12 mouse cellular contexts compared by ENCODE assay signal in genomic region chr17:31793964-31794363, GRCm38 (mm10).
A peak's percentile ranks its signal among the peaks of the same experiment; 100 is the strongest.
DNase-seq lines count a peak whose midpoint lies in the region; ATAC-seq and TF ChIP-seq lines count a peak whose summit lies in the region.
"Had no signal": no experiment of that assay in that cellular context is flagged by ENCODE, and none has a peak within 500 bp of the region (broad histone marks: within the 10 kb centered on the region; RNA-seq: fewer than 3 reads in every experiment).

No protein-coding gene starts in this region.

- no peaks in the 10 kb centered on the region for H3K27me3 ChIP-seq in kidney, embryonic 14.5 days (ENCODE audit: control insufficient read depth, insufficient read depth, low read length)
- H3K27me3 ChIP-seq in kidney, postnatal 0 days (ENCODE audit: insufficient read depth, low read length): no peaks in the 10 kb centered on the region
- no peaks in the 10 kb centered on the region for H3K27me3 ChIP-seq in forebrain, embryonic 13.5 days
- H3K27me3 ChIP-seq: embryonic facial prominence, embryonic 15.5 days had no signal

- H3K9me3 ChIP-seq in kidney, embryonic 14.5 days (ENCODE audit: control insufficient read depth, low read length): no peaks in the 10 kb centered on the region
- no peaks in the 10 kb centered on the region for H3K9me3 ChIP-seq in kidney, postnatal 0 days (replicated peaks; ENCODE audit: low read length)
- no peaks in the 10 kb centered on the region for H3K9me3 ChIP-seq in forebrain, embryonic 13.5 days (replicated peaks)
- H3K9me3 ChIP-seq: embryonic facial prominence, embryonic 15.5 days; forebrain, embryonic 12.5 days had no signal

- no peaks in the 10 kb centered on the region for H3K36me3 ChIP-seq in kidney, embryonic 14.5 days (ENCODE audit: control insufficient read depth, insufficient read depth, low read length)
- H3K36me3 ChIP-seq in kidney, postnatal 0 days (ENCODE audit: insufficient read depth, low read length): no peaks in the 10 kb centered on the region
- no peaks in the 10 kb centered on the region for H3K36me3 ChIP-seq in forebrain, embryonic 13.5 days (ENCODE audit: poor library complexity, severe bottlenecking)
- H3K36me3 ChIP-seq: embryonic facial prominence, embryonic 15.5 days; forebrain, embryonic 12.5 days had no signal

- no peak overlapping the region for H3K4me2 ChIP-seq in kidney, embryonic 14.5 days (replicated peaks; ENCODE audit: low read depth, low read length)
- no peak overlapping the region for H3K4me2 ChIP-seq in kidney, postnatal 0 days (ENCODE audit: low read length)
- no peak overlapping the region for H3K4me2 ChIP-seq in forebrain, embryonic 13.5 days
- H3K4me2 ChIP-seq: embryonic facial prominence, embryonic 15.5 days; forebrain, embryonic 12.5 days had no signal

- no peak overlapping the region for H3K27ac ChIP-seq in kidney, embryonic 14.5 days (ENCODE audit: low read depth, low read length)
- peak overlapping the region; percentile 37; the same call in 1 of the 2 replicates for H3K27ac ChIP-seq in kidney, postnatal 0 days
- H3K27ac ChIP-seq in left cerebral cortex, adult 2 months: no peak overlapping the region
- H3K27ac ChIP-seq in forebrain, embryonic 13.5 days: no peak overlapping the region
- H3K27ac ChIP-seq: embryonic facial prominence, embryonic 15.5 days; forebrain, embryonic 12.5 days; hindbrain, postnatal 0 days; liver, embryonic 14.5 days had no signal

- no peak overlapping the region for H3K9ac ChIP-seq in kidney, embryonic 14.5 days (ENCODE audit: low read depth, low read length)
- no peak overlapping the region for H3K9ac ChIP-seq in kidney, postnatal 0 days (ENCODE audit: low read depth, low read length)
- H3K9ac ChIP-seq in forebrain, embryonic 13.5 days: no peak overlapping the region
- H3K9ac ChIP-seq: embryonic facial prominence, embryonic 15.5 days; forebrain, embryonic 12.5 days; liver, embryonic 14.5 days had no signal

- 78% methylated on average over 4 of the region's 4 CpGs for WGBS in kidney, embryonic 14.5 days
- WGBS in kidney, postnatal 0 days: 59% methylated on average over 4 of the region's 4 CpGs
- WGBS in forebrain, embryonic 13.5 days: 71% methylated on average over 4 of the region's 4 CpGs

- no peak for ATAC-seq in kidney, embryonic 14.5 days (ENCODE audit: low FRiP score, low TSS enrichment)
- no peak for ATAC-seq in kidney, postnatal 0 days (replicated peaks; ENCODE audit: low FRiP score, low read depth)
- no peak for ATAC-seq in forebrain, embryonic 13.5 days
- ATAC-seq: hindbrain, postnatal 0 days had no signal

- no peak for TF ChIP-seq CTCF in kidney, postnatal 0 days (IDR thresholded peaks at IDR 0.05; ENCODE audit: low read depth)
- TF ChIP-seq CTCF in left cerebral cortex, adult 2 months (IDR thresholded peaks at IDR 0.05): no peak

- intact Hi-C loops in left cerebral cortex, adult 2 months (cut with DNase I): no loop called here

- H3K4me3 ChIP-seq in kidney, embryonic 14.5 days (ENCODE audit: low read length): no peak overlapping the region
- H3K4me3 ChIP-seq in kidney, postnatal 0 days (replicated peaks; ENCODE audit: low read depth, low read length): no peak overlapping the region
- H3K4me3 ChIP-seq in left cerebral cortex, adult 2 months: no peak overlapping the region
- no peak overlapping the region for H3K4me3 ChIP-seq in forebrain, embryonic 13.5 days
- H3K4me3 ChIP-seq: embryonic facial prominence, embryonic 15.5 days; forebrain, embryonic 12.5 days had no signal

- peak; percentile 34 for DNase-seq in kidney, adult 18-20 months
- peak; percentile 2 for DNase-seq in ES-CJ7 (ENCODE audit: low read depth, low spot score)
- no peak for DNase-seq in kidney, postnatal 0 days (ENCODE audit: low spot score)
- DNase-seq in lung, postnatal 10 days: peak; percentile 20
- DNase-seq in left cerebral cortex, adult 2 months (ENCODE audit: extremely low spot score in 1 of 2, low spot score in 2 of 2): no peak
- DNase-seq: adrenal gland, adult 8-10 months had no signal

- peaks cover 25% of the 10 kb centered on the region for H3K4me1 ChIP-seq in kidney, embryonic 14.5 days (ENCODE audit: control insufficient read depth, insufficient read depth, low read length)
- peaks cover 27% of the 10 kb centered on the region for H3K4me1 ChIP-seq in kidney, postnatal 0 days (replicated peaks; ENCODE audit: insufficient read depth, low read length)
- peaks cover 35% of the 10 kb centered on the region for H3K4me1 ChIP-seq in forebrain, embryonic 13.5 days

Comparison
In these comparisons a context has a peak if more than half of its experiments do, and no peak if none do; other contexts are left out.
1. DNase-seq: peak in kidney, adult 18-20 months (single experiment), ES-CJ7 (single experiment) and lung, postnatal 10 days (single experiment); none in kidney, postnatal 0 days (single experiment) and left cerebral cortex, adult 2 months (0 of 2).